Mouse (Mus musculus): Measurements from ENCODE around the gene Mt1. TPM values are rescaled to one million over a fixed set of nuclear protein-coding genes. Genes with fewer than 3 reads are reported as not detected.

Gene Mt1
- polyA plus RNA-seq, 1 experiment = 175 TPM

DNA sequence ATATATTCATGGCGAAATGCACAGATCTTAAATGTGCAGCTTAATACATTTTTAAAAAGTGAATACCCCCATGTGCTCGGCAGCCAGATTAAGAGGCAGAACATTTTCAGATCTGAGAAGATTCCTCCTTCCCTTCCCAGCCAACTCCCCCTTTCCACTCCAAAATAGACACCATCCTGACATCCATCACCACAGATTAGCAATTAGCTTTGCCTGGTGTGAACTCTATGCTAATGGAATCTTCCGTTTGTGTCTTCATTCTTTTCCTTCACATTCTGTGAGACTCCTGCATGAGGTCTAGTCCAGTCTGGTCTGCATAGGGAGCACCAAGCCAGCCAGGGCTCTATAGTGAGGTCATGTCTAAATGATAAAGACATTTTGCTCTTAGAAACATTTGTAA, 31.3 kb downstream of the Mt1 start:
- Histone ChIP-seq H3K4me1 (ENCODE audit: control insufficient read depth) (peaks cover 18% of the 10 kb centered on the region), H3K4me3 (replicated peaks) (no peak overlapping the region), H3K36me3 (ENCODE audit: control insufficient read depth) (no peaks in the 10 kb centered on the region), H3K9me3 (ENCODE audit: control insufficient read depth, low read length) (no peaks in the 10 kb centered on the region), H3K27me3 (ENCODE audit: control insufficient read depth) (peaks cover 13% of the 10 kb centered on the region)
- no peak for TF ChIP-seq TAL1 (IDR thresholded peaks at IDR 0.05; ENCODE audit: low read length)
- TF ChIP-seq GATA1 (IDR thresholded peaks at IDR 0.05; ENCODE audit: low read length) = no peak

DNA sequence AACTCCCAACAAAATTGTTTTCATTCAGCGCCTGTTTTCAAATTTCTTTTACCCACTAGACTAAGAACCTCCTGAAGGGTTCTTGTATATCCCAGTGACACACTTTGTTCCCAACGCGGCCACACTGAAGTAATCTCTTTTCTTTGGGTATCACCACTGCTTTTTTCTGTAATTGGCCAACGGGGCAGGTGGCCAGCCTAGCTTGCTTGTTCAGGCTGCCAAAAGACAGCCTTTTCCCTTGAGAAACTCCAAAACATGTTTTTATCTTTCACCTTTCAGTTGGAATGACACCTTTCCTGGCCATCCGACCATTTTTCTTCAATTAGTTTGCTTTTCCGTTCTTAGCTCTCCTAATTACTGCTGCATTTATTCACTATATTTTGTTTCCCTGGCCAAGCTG, 34.9 kb downstream of the Mt1 start:
- H3K4me1 ChIP-seq (ENCODE audit: control insufficient read depth) = peaks cover 40% of the 10 kb centered on the region
- no peak for TF ChIP-seq TAL1 (IDR thresholded peaks at IDR 0.05; ENCODE audit: low read length)
- no peak for TF ChIP-seq GATA1 (IDR thresholded peaks at IDR 0.05; ENCODE audit: low read length)
- H3K4me3 ChIP-seq (replicated peaks) = peak overlapping the region; percentile 92
- peaks cover 9% of the 10 kb centered on the region for H3K27me3 ChIP-seq (ENCODE audit: control insufficient read depth)
- H3K9me3 ChIP-seq (ENCODE audit: control insufficient read depth, low read length) = no peaks in the 10 kb centered on the region
- peaks cover under 1% of the 10 kb centered on the region for H3K36me3 ChIP-seq (ENCODE audit: control insufficient read depth)

DNA sequence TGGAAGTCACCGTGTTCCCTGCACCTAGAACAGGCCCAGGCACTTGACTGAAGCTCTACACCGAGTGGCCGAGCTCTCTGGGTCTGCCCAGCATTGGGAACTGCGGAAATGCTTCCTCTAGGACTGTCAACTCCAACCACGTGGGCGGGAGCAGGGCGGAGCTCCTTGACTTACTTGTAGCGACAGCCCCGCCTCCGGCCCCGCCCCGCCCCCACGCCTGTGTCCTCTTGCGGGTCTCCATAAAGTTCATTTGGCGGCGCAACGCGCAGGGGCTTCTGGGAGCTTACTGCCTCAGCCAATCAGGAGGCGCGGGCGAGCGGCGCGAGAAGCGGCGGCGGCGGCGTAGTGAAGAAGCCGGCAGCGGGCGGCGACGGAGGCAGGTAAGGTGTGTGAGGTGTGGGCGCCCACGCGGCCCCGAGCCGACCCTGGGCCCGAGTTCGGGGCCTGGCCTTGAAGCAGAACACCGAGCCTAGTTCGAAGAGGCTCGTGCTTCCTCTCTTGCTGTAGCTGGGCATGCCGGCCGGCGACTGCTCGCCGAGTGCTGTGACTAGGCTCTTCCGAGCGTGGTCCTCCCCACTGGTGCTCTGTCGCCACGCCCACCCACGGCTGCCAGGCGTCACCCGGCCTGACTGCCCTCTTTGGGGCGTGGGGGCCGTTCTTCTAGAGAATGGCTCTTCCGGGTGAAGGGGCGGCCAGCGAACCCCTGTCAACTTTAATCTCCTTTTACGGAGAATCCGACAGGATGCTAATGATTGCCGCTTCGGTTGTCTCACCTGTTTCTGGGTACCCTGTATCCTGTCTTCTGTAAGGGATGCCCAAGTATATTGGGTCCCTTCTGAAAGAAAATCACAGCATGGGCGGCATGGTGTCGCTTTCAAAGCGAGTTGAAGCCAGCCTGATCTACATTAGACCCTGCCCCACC, 35.6 kb downstream of the Mt1 start, which contains the start of gene Nup93:
Gene Nup93, plus strand, starts transcription at position 313 of the 922 bp plus-strand sequence.
- peaks cover 42% of the 10 kb centered on the region for H3K4me1 ChIP-seq (ENCODE audit: control insufficient read depth)
- H3K4me3 ChIP-seq (replicated peaks) = peak within 1 kb of the TSS; percentile 92
- H3K9me3 ChIP-seq (ENCODE audit: control insufficient read depth, low read length) = no peaks in the 10 kb centered on the region
- peaks cover 2% of the 10 kb centered on the region for H3K27me3 ChIP-seq (ENCODE audit: control insufficient read depth)
- H3K36me3 ChIP-seq (ENCODE audit: control insufficient read depth) = peaks cover 3% of the 10 kb centered on the region
- no peak for TF ChIP-seq GATA1 (IDR thresholded peaks at IDR 0.05; ENCODE audit: low read length)
- no peak for TF ChIP-seq TAL1 (IDR thresholded peaks at IDR 0.05; ENCODE audit: low read length)

DNA sequence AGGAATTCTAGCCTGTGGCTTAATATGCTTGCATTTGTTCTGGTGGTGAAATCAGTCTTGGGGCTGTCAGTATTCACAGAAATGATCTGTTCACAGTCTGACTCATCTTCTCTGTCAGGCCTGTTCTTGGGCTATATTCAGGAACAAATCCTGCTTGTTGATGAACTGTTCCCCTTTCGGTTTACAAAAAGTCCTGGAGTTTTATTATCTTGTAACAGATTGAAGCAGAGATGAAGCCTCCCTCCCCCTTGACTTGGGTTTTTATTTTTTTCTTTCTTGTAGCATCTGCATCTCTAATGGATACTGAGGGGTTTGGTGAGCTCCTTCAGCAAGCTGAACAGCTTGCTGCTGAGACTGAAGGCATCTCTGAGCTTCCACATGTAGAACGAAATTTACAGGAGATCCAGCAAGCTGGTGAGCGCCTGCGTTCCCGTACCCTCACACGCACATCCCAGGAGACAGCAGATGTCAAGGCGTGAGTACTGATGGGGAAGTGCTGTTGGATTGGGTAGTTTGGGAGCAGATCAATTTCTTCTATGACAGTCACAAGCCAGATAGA, 48.6 kb downstream of the Mt1 start:
- Histone ChIP-seq H3K4me1 (ENCODE audit: control insufficient read depth) (peaks cover 2% of the 10 kb centered on the region; the same call in 1 of the 2 replicates), H3K27me3 (ENCODE audit: control insufficient read depth) (no peaks in the 10 kb centered on the region), H3K36me3 (ENCODE audit: control insufficient read depth) (peaks cover 66% of the 10 kb centered on the region), H3K9me3 (ENCODE audit: control insufficient read depth, low read length) (no peaks in the 10 kb centered on the region), H3K4me3 (replicated peaks) (no peak overlapping the region)
- TF ChIP-seq TAL1 (IDR thresholded peaks at IDR 0.05; ENCODE audit: low read length) (no peak), GATA1 (IDR thresholded peaks at IDR 0.05; ENCODE audit: low read length) (no peak)

Other genes with a start within 250 kb of the Mt1 start
- gene Amfr, start 166.2 kb upstream of the Mt1 start, polyA plus RNA-seq (2012) = 5.4 and 6.9 TPM in 2 replicates
- 30.8 and 33.7 TPM in 2 replicates for gene Nudt21, start 142.1 kb upstream of the Mt1 start, polyA plus RNA-seq (2012)
- gene Ogfod1, start 141.9 kb upstream of the Mt1 start, polyA plus RNA-seq (2012) = 0.05 and 0.07 TPM in 2 replicates
- gene Bbs2, start 80.2 kb upstream of the Mt1 start, polyA plus RNA-seq (2012) = 0.01 and 0.17 TPM in 2 replicates
- not detected in 2 replicates for gene Mt4, start 41.9 kb upstream of the Mt1 start, polyA plus RNA-seq (2012)
- gene Mt3, start 26.5 kb upstream of the Mt1 start, polyA plus RNA-seq (2012) = not detected in 2 replicates
- gene Mt2, start 6.4 kb upstream of the Mt1 start, polyA plus RNA-seq (2012) = 787 and 864 TPM in 2 replicates
- gene Nup93, start 35.5 kb downstream of the Mt1 start, polyA plus RNA-seq (2012) = 0.39 and 0.52 TPM in 2 replicates
- 0.04 TPM in 1 of 2 replicates, not detected in the other for gene Slc12a3, start 150.1 kb downstream of the Mt1 start, polyA plus RNA-seq (2012)
- 21.2 and 46.3 TPM in 2 replicates for gene Herpud1, start 207.4 kb downstream of the Mt1 start, polyA plus RNA-seq (2012)